Mouse (Mus musculus) naive thymus-derived CD4-positive, alpha-beta T cell, adult 2 months (primary cell): ENCODE measurements at regions not wholly inside any gene's neighbourhood (a gene's known extent, or its start where the extent isn't known, plus 50 kb on each side); places are given as distances from the start of the nearest gene placed in this dataset.

Source experiments
- DNase-seq: peaks from one replicate; pipeline ENCODE4 v3.0.0-alpha.2; 2011; ENCODE audit warnings: low read depth

- no peak for DNase-seq
Measured at GRCm38 (mm10) chr11:45174811-45175798, 558.0 kb downstream of the Ebf1 start.

- DNase-seq, result no peak
Measured at GRCm38 (mm10) chr11:45176971-45177370, 559.9 kb downstream of the Ebf1 start.

GRCm38 (mm10) chr11:45178036-45178435, 560.9 kb downstream of the Ebf1 start:
- no peak for DNase-seq

DNA sequence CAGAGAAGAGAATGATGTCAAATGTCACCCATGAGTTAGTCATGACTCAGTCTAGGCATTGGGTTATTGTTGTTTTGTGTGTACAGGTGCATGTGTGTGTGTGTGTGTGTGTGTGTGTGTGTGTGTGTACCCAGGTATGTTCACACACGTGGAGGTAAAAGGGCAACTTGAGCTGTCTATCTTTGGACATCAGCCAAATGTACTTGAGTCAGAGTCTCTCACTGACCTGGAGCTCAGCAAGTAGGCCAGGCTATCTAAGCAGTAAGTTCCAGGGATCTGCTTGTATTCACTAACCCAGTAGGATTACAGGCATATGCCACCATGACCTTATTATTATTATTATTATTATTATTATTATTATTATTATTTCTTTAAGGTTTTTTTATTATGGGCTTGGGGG, 561.9 kb downstream of the Ebf1 start:
- DNase-seq, result no peak

GRCm38 (mm10) chr11:45190601-45191370, 573.7 kb downstream of the Ebf1 start:
- DNase-seq, result no peak

- DNase-seq, result no peak
Measured at GRCm38 (mm10) chr11:45191392-45192189, 574.5 kb downstream of the Ebf1 start.

DNA sequence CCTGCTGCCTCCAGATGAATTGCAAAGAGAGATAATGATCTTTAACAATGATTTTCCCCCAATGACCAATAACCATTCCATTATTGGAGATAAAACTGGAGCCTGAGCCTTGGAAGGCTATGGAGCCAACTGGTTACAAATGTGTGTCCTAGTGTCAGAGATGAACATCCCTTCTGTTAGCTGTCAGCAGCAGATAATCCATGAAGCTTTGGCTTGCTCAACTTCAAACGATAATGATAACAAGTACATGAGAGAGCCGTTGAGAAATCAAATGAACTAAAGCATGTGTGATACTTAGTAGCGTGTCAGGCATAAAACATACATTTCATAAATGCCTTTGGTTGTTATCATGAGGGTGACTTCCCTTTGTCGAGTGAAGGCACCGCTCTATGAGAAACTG, 576.2 kb downstream of the Ebf1 start:
- DNase-seq, result no peak

DNA sequence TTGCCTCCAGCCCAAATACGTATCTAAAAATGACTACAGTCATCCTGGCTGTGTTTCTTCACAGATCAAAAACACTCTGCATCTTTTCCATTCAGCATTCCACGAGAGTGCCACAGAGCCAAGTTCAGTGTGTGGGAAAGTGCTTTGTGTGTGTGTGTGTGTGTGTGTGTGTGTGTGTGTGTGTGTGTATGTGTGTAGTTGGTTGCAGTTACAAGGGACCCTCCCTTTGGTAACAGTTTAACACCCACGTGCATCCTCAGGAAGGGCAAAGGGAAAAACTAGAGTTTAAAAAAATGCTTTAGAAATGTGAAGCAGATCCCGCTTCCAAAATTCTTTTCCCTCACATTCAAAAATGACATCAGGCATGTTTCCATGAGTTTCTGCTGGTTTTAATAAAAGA, 582.4 kb downstream of the Ebf1 start:
- no peak for DNase-seq

- no peak for DNase-seq
Measured at GRCm38 (mm10) chr11:45200714-45201405, 583.7 kb downstream of the Ebf1 start.

GRCm38 (mm10) chr11:45203446-45203845, 586.3 kb downstream of the Ebf1 start:
- DNase-seq, result no peak

GRCm38 (mm10) chr11:45206611-45207525, 589.8 kb downstream of the Ebf1 start:
- DNase-seq, result no peak

DNA sequence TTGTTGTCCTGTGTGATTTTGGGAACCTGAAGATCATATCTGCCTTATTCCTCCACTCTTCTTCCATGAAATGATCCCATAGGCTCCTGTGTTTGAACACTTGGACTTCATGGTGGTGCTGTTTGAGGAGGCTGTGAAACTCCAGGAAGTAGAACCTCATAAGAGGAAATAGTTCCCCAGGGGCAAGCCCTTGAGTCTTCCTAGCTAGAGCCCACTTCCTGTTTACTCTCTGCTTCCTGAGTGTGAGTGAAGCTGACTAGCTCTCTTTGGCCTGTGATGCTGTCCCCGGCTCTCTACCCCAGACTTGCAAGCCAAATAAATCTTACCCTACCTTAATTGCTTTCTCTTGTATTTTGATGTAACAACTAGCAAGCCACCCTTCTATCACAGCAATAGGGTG, 597.0 kb downstream of the Ebf1 start:
- peak; percentile 19 for DNase-seq

- DNase-seq, result no peak
Measured at GRCm38 (mm10) chr11:45216942-45217474, 599.9 kb downstream of the Ebf1 start.

- no peak for DNase-seq
Measured at GRCm38 (mm10) chr11:45219239-45219638, 602.1 kb downstream of the Ebf1 start.

GRCm38 (mm10) chr11:45222021-45222420, 604.9 kb downstream of the Ebf1 start:
- DNase-seq, result no peak

DNA sequence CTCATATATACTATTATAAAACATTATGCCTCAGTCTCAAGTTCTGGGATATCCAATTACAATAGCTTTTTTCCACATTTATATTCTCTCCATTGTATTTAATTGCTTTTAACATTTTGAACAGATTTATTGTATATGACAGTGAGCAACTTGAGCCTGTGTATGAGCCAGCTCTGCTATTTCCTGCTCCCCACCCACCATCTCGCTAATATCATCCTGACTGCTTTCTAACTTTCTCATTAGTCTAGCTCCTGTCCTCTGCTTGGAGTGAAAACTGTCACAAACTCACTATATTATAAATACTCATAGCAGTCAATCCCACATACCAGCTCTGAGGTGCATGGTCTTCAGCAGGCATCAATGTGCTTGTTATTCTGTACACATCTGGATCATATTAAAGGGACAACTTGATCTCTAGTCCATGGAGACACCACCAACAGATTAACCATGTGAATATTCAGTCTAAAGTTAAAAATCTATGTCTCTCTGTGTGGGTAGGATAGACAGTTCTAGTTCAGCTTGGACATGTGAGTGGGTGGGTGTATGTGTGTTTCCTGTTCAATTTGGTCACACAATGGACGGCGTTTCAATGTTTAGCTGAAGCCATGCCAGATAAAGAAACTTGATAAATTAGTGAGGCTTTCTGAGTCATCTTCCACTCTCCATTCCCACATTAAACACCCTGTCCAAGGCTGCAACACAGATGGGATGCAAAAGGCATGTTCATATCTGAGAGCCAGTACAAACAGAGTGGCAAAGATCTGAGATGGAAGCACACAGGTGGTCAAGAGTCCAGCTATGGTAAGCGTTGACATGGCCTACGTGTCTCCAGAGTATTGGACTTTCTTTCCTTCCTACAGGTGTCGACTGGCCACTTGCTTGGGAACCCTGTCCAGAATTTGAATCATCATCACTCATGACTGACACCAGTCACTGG, 616.1 kb upstream of the Clint1 start:
- DNase-seq, result no peak

- no peak for DNase-seq
Measured at GRCm38 (mm10) chr11:45237056-45237455, 614.8 kb upstream of the Clint1 start.

DNA sequence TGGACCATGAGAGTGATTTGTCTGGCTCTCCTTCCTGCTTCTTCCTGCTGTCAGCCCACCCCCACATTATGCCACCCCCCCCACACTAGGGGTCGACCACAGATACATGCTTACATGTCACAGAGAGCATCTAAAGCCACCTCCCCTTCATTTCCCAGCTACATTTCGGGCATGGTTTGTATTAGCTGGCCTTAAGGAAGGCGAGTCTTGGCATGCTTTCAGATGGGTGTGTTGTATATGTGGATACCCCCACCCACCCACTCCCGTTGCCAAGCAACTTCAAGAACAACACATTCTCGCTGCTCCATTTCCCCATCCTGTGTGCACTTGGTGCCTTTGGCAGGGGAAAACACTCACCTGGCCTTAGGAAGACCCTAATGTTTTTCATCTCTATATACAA, 612.8 kb upstream of the Clint1 start:
- no peak for DNase-seq

GRCm38 (mm10) chr11:45240419-45240818, 611.4 kb upstream of the Clint1 start:
- DNase-seq, result no peak
